Mouse (Mus musculus) liver, embryonic 11.5 days (tissue): ENCODE measurements at regions not wholly inside any gene's neighbourhood (a gene's known extent, or its start where the extent isn't known, plus 50 kb on each side); places are given as distances from the start of the nearest gene placed in this dataset.
"Not testable (repeated sequence)": the region's sequence is repeated elsewhere in the genome, so short reads cannot be mapped to it uniquely, and the experiment has no call there.

Source experiments
- ATAC-seq: fragments of 200-750 bp; cut with Nextera tagmentation; replicated peaks from 2 replicates; pipeline ENCODE4 v1.8.0; 2017; ENCODE audit warnings: moderate number of reproducible peaks, mild to moderate bottlenecking, moderate TSS enrichment, moderate library complexity; ENCODE audit not compliant: low FRiP score
- DNase-seq: peaks from one replicate; pipeline ENCODE4 v3.0.0-alpha.2; 2017; ENCODE audit warnings: low spot score
- H3K27ac ChIP-seq: fragments of 300-500 bp; sonication (generic); 2 replicates; pipeline ENCODE4 v1.5.1; 2014; ENCODE audit warnings: mild to moderate bottlenecking, low read depth, low read length, control low read depth
- H3K27me3 ChIP-seq: fragments of 300-500 bp; sonication (generic); replicated peaks from 2 replicates; pipeline ENCODE4 v1.6.1; 2014; ENCODE audit warnings: low read length, mixed read lengths; ENCODE audit not compliant: control insufficient read depth, insufficient read depth
- H3K36me3 ChIP-seq: fragments of 300-500 bp; sonication (generic); 2 replicates; pipeline ENCODE4 v1.6.1; 2014; ENCODE audit warnings: mild to moderate bottlenecking, low read length, moderate library complexity, mixed read lengths; ENCODE audit not compliant: control insufficient read depth, insufficient read depth
- H3K4me1 ChIP-seq: fragments of 300-500 bp; sonication (generic); replicated peaks from 2 replicates; pipeline ENCODE4 v1.6.1; 2014; ENCODE audit warnings: low read length, mixed read lengths; ENCODE audit not compliant: control insufficient read depth, insufficient read depth
- H3K4me2 ChIP-seq: fragments of 300-500 bp; sonication (generic); 2 replicates; pipeline ENCODE4 v1.6.1; 2014; ENCODE audit warnings: mild to moderate bottlenecking, control low read depth, moderate library complexity
- H3K4me3 ChIP-seq: fragments of 300-500 bp; sonication (generic); 2 replicates; pipeline ENCODE4 v1.5.1; 2014; ENCODE audit warnings: low read depth, low read length, control low read depth
- H3K9ac ChIP-seq: fragments of 300-500 bp; sonication (generic); 2 replicates; pipeline ENCODE4 v1.6.1; 2014; ENCODE audit warnings: low read depth, low read length, control low read depth
- H3K9me3 ChIP-seq: fragments of 300-500 bp; sonication (generic); 2 replicates; pipeline ENCODE4 v1.6.1; 2016; ENCODE audit warnings: low read length, inconsistent platforms, mixed read lengths; ENCODE audit not compliant: control insufficient read depth
- WGBS: fragments of 180-500 bp; shearing (Covaris S2); extraction: QIAGEN DNeasy Blood & Tissue Kit; methylation state at CpG from one replicate; pipeline ENCODE4 v1.1.7; 2014; 5-methylcytosine and 5-hydroxymethylcytosine counted together

GRCm38 (mm10) chr6:89121746-89122070 is 219.7 kb downstream of the Tpra1 start:
- Histone ChIP-seq H3K4me3 (no peak overlapping the region), H3K9me3 (no peaks in the 10 kb centered on the region), H3K27me3 (no peaks in the 10 kb centered on the region), H3K27ac (no peak overlapping the region), H3K36me3 (no peaks in the 10 kb centered on the region), H3K4me1 (no peaks in the 10 kb centered on the region), H3K9ac (no peak overlapping the region), H3K4me2 (no peak overlapping the region)
- ATAC-seq: no peak
- no peak for DNase-seq
- WGBS: 60% methylated on average over 3 of the region's 3 CpGs

DNA sequence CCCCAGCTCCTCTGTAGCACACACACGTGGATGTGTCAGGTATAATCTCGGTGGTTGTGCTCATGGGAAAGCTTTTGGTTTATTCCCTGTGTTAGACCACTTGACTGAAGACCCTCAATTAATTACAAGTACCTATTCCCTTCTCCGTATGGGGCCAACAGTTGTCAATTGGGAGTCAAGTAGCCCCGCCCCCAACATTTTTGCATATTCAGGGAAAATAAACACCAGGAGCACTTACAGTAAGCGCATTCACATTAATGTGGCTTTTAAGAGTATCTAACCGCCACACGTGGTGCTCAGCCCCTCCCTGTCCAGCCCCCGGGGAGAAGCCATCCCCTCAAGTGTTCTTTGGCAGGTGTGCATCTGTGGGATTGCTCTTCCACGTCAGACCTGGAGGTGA is 223.9 kb downstream of the Tpra1 start:
- no peak overlapping the region for H3K4me3 ChIP-seq
- no peak for DNase-seq
- H3K4me1 ChIP-seq: no peaks in the 10 kb centered on the region
- H3K27me3 ChIP-seq: no peaks in the 10 kb centered on the region
- no peak overlapping the region for H3K27ac ChIP-seq
- no peak overlapping the region for H3K4me2 ChIP-seq
- H3K9ac ChIP-seq: no peak overlapping the region
- no peak for ATAC-seq
- H3K36me3 ChIP-seq: no peaks in the 10 kb centered on the region
- WGBS: 46% methylated on average over 9 of the region's 9 CpGs
- no peaks in the 10 kb centered on the region for H3K9me3 ChIP-seq

DNA sequence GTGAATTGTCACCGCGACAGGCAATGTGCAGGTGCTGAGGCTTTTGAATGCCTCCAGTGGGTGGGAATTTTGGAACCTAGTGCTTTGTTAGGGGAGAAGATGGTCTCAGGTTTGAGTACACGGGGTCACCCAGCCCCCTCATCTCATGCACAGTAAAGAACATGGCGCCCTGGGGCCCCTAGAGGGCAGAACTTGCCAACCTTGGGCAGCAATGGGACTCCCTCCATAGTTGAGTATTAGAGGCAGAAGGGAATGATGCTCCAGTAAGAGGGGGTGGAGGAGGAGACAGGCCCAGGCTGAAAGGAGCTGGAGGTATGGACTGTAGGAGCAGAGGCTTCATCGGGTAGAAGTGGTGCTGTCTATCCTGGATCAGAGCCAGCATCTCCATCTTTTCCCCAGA is 226.1 kb downstream of the Tpra1 start:
- not testable (repeated sequence) for DNase-seq, H3K36me3 ChIP-seq, H3K9me3 ChIP-seq, H3K4me1 ChIP-seq, H3K4me2 ChIP-seq, H3K4me3 ChIP-seq, H3K27ac ChIP-seq, H3K27me3 ChIP-seq, ATAC-seq, H3K9ac ChIP-seq
- 54% methylated on average over 5 of the region's 5 CpGs for WGBS

GRCm38 (mm10) chr6:89140469-89140868 is 222.0 kb downstream of the Plxna1 start:
- 69% methylated on average over 3 of the region's 3 CpGs for WGBS
- Histone ChIP-seq H3K4me3 (no peak overlapping the region), H3K4me2 (no peak overlapping the region), H3K4me1 (no peaks in the 10 kb centered on the region), H3K9me3 (no peaks in the 10 kb centered on the region), H3K27ac (no peak overlapping the region), H3K9ac (no peak overlapping the region), H3K36me3 (no peaks in the 10 kb centered on the region), H3K27me3 (no peaks in the 10 kb centered on the region)
- no peak for DNase-seq
- ATAC-seq: no peak

DNA sequence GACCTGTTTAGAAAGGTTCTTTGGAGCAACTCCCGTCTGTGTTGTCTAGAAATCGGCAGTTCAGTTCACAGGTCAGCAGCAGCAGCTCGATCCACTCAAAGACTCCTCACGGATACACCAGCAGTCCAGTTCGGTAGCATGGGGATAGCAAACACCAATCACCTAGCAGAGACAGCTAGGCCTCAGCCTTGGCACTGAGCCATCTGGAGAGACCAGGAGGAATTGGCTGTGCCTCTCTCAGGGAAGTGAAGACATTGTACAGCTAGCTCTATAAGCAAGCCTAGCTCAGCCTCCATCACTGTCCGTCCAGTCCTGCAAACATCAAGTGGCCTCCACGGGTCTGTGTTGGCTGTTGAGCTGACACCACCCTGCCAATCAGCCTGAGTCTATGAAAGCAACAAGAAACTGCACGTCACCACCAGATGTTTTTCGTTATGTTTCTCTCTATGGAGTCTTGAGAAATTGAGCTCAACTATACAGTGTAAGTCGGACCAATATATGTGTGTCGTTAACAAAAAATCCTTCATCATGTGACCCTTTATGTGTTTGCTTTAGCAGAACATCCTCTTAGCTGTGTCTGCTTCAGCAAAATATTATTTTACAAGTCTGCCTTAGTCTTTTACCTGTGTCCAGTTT is 209.3 kb downstream of the Plxna1 start:
- H3K9me3 ChIP-seq: 0 out of 2 replicates have a peak, but pooled peaks cover 2% of the 10 kb centered on the region
- no peaks in the 10 kb centered on the region for H3K4me1 ChIP-seq
- no peak overlapping the region for H3K4me3 ChIP-seq
- no peak for ATAC-seq
- H3K4me2 ChIP-seq: no peak overlapping the region
- 76% methylated on average over 11 of the region's 11 CpGs for WGBS
- H3K36me3 ChIP-seq: no peaks in the 10 kb centered on the region
- H3K27me3 ChIP-seq: no peaks in the 10 kb centered on the region
- H3K9ac ChIP-seq: no peak overlapping the region
- H3K27ac ChIP-seq: no peak overlapping the region
- DNase-seq: no peak

DNA sequence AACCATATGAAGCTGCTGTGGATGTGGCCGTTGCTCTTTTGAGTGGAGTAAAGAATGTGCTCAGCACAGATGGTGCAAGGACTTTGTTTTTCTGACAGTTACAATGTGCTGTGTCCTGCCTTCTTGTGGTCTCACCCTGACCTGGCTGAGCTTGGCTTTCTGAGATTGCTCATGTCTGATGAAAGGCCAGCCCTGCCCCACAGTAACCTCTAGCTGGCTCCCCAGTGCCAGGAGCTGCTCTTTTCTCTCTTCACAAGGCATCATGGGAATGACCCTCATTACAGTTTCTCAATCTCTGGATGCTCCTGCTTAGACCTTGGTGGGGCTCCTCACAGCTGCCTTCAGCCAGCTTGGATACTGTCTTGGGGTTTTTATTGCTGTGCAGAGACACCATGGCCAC is 204.9 kb downstream of the Plxna1 start:
- H3K4me1 ChIP-seq: no peaks in the 10 kb centered on the region
- DNase-seq (no peak), ATAC-seq (no peak)
- 68% methylated on average over 1 of the region's 1 CpGs for WGBS
- H3K9me3 ChIP-seq: 0 out of 2 replicates have a peak, but pooled peaks cover 2% of the 10 kb centered on the region
- H3K27me3 ChIP-seq: no peaks in the 10 kb centered on the region
- H3K4me2 ChIP-seq: no peak overlapping the region
- no peak overlapping the region for H3K9ac ChIP-seq
- no peak overlapping the region for H3K4me3 ChIP-seq
- no peaks in the 10 kb centered on the region for H3K36me3 ChIP-seq
- H3K27ac ChIP-seq: no peak overlapping the region

- H3K27me3 ChIP-seq: no peaks in the 10 kb centered on the region
- H3K4me3 ChIP-seq: no peak overlapping the region
- no peak overlapping the region for H3K27ac ChIP-seq
- H3K36me3 ChIP-seq: no peaks in the 10 kb centered on the region
- 71% methylated on average over 7 of the region's 7 CpGs for WGBS
- 0 out of 2 replicates have a peak, but pooled peaks cover under 1% of the 10 kb centered on the region for H3K9me3 ChIP-seq
- H3K4me2 ChIP-seq: no peak overlapping the region
- ATAC-seq (no peak), DNase-seq (no peak)
- H3K4me1 ChIP-seq: no peaks in the 10 kb centered on the region
- no peak overlapping the region for H3K9ac ChIP-seq
These were observed 202.4 kb downstream of the Plxna1 start for GRCm38 (mm10) chr6:89160051-89160450.

GRCm38 (mm10) chr6:89161746-89162145 is 200.7 kb downstream of the Plxna1 start:
- H3K4me2 ChIP-seq: no peak overlapping the region
- H3K27me3 ChIP-seq: no peaks in the 10 kb centered on the region
- no peaks in the 10 kb centered on the region for H3K9me3 ChIP-seq
- H3K36me3 ChIP-seq: no peaks in the 10 kb centered on the region
- no peak overlapping the region for H3K4me3 ChIP-seq
- WGBS: 87% methylated on average over 1 of the region's 1 CpGs
- no peak overlapping the region for H3K9ac ChIP-seq
- no peaks in the 10 kb centered on the region for H3K4me1 ChIP-seq
- no peak overlapping the region for H3K27ac ChIP-seq
- no peak for ATAC-seq
- no peak for DNase-seq

DNA sequence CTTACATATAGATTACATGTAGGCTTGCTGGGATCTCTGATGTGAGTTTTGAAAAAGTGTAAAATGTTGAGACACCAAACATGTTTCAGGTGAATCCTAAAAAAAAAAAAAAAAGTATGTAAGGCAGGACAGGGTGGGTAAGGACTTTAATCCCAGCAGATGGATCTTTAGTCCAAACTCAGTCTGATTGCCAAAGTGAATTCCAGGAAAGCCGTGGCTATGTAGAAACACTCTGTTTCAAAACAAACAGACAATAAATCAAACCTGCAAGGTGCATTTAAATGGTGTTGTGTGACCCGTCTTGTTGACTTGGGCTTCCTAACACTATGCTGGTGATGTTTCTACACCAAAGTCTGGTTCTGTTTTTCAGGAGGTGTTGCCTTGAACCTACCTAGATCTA is 192.9 kb downstream of the Plxna1 start:
- DNase-seq (no peak), ATAC-seq (no peak)
- no peaks in the 10 kb centered on the region for H3K4me1 ChIP-seq
- H3K9me3 ChIP-seq: no peaks in the 10 kb centered on the region
- WGBS: 67% methylated on average over 2 of the region's 2 CpGs
- H3K4me3 ChIP-seq: no peak overlapping the region
- H3K27me3 ChIP-seq: no peaks in the 10 kb centered on the region
- H3K9ac ChIP-seq: no peak overlapping the region
- no peak overlapping the region for H3K27ac ChIP-seq
- no peaks in the 10 kb centered on the region for H3K36me3 ChIP-seq
- H3K4me2 ChIP-seq: no peak overlapping the region
